Comparison of ENCODE assay signal across 11 mouse cellular contexts in genomic region chr2:147187061-147187870, GRCm38 (mm10). TPM values are rescaled to one million over a fixed set of nuclear protein-coding genes. Genes with fewer than 3 reads are reported as not detected.
A peak's percentile ranks its signal among the peaks of the same experiment; 100 is the strongest.
DNase-seq lines count a peak whose midpoint lies in the region; ATAC-seq and TF ChIP-seq lines count a peak whose summit lies in the region.
"Had no signal": no experiment of that assay in that cellular context is flagged by ENCODE, and none has a peak within 500 bp of the region (broad histone marks: within the 10 kb centered on the region; RNA-seq: fewer than 3 reads in every experiment).

No protein-coding gene starts in this region.

- H3K4me3 ChIP-seq in stomach, embryonic 15.5 days (replicated peaks): no peak overlapping the region
- H3K4me3 ChIP-seq in stomach, postnatal 0 days (ENCODE audit: low read depth, low read length): no peak overlapping the region
- peak overlapping the region; percentile 14 for H3K4me3 ChIP-seq in midbrain, embryonic 11.5 days (ENCODE audit: low read depth, low read length)
- no peak overlapping the region for H3K4me3 ChIP-seq in kidney, adult 2 months (ENCODE audit: insufficient read depth, low read depth, low read length)

- no peak for TF ChIP-seq POLR2A in kidney, adult 2 months (IDR thresholded peaks at IDR 0.05; ENCODE audit: low read depth, low read length)

- peak overlapping the region; percentile 40 for H3K4me2 ChIP-seq in stomach, embryonic 15.5 days
- no peak overlapping the region for H3K4me2 ChIP-seq in stomach, postnatal 0 days (replicated peaks; ENCODE audit: low read depth)
- H3K4me2 ChIP-seq in midbrain, embryonic 11.5 days: peak overlapping the region; percentile 39

- TF ChIP-seq EP300 in stomach, postnatal 0 days (optimal IDR thresholded peaks at IDR 0.05): no peak

- no peak for TF ChIP-seq CTCF in stomach, postnatal 0 days (IDR thresholded peaks at IDR 0.05; ENCODE audit: low read depth)
- TF ChIP-seq CTCF in kidney, adult 2 months (conservative IDR thresholded peaks at IDR 0.05; ENCODE audit: insufficient read depth, insufficient read length, low read depth, low read length): no peak

- peak; percentile 27 to 39 for DNase-seq in cerebellum, postnatal 14 days
- no peak for DNase-seq in cerebellum, adult 9-11 months
- no peak for DNase-seq in stomach, postnatal 0 days (ENCODE audit: low spot score)
- peak; percentile 94 for DNase-seq in midbrain, embryonic 11.5 days (ENCODE audit: low spot score, missing footprints)
- DNase-seq in thymus, postnatal 4 days: no peak
- DNase-seq in kidney, adult 2 months: no peak
- no peak for DNase-seq in layer of hippocampus, adult 9-10 months (ENCODE audit: low spot score)
- DNase-seq: heart, postnatal 14 days; layer of hippocampus, adult 9-11 months had no signal

- ATAC-seq in stomach, embryonic 15.5 days (ENCODE audit: insufficient read depth, low FRiP score, low read depth): no peak
- ATAC-seq in stomach, postnatal 0 days (ENCODE audit: low FRiP score, low TSS enrichment): no peak
- peak; percentile 23 for ATAC-seq in midbrain, embryonic 11.5 days (ENCODE audit: low FRiP score)

- peaks cover 90% of the 10 kb centered on the region for H3K27me3 ChIP-seq in stomach, embryonic 15.5 days (replicated peaks)
- peaks cover 50% of the 10 kb centered on the region for H3K27me3 ChIP-seq in stomach, postnatal 0 days (ENCODE audit: control insufficient read depth, insufficient read depth, low read length)
- peaks cover 96% of the 10 kb centered on the region for H3K27me3 ChIP-seq in midbrain, embryonic 11.5 days (ENCODE audit: control insufficient read depth, insufficient read depth, low read length)
- peaks cover 11% of the 10 kb centered on the region for H3K27me3 ChIP-seq in kidney, adult 2 months (replicated peaks; ENCODE audit: control insufficient read depth, insufficient read depth, low read length)

- H3K9me3 ChIP-seq in stomach, embryonic 15.5 days: no peaks in the 10 kb centered on the region
- H3K9me3 ChIP-seq in stomach, postnatal 0 days (ENCODE audit: control insufficient read depth, low read length): no peaks in the 10 kb centered on the region
- no peaks in the 10 kb centered on the region for H3K9me3 ChIP-seq in midbrain, embryonic 11.5 days (ENCODE audit: control insufficient read depth, low read length)

- no peak overlapping the region for H3K9ac ChIP-seq in stomach, embryonic 15.5 days
- no peak overlapping the region for H3K9ac ChIP-seq in stomach, postnatal 0 days (ENCODE audit: low read length)
- H3K9ac ChIP-seq in midbrain, embryonic 11.5 days (ENCODE audit: low read length): peak overlapping the region; percentile 43

- H3K4me1 ChIP-seq in stomach, embryonic 15.5 days: peaks cover 13% of the 10 kb centered on the region; the same call in 1 of the 2 replicates
- no peaks in the 10 kb centered on the region for H3K4me1 ChIP-seq in stomach, postnatal 0 days (replicated peaks; ENCODE audit: control insufficient read depth, insufficient read depth)
- H3K4me1 ChIP-seq in midbrain, embryonic 11.5 days (ENCODE audit: control insufficient read depth, insufficient read depth, low read length): peaks cover 35% of the 10 kb centered on the region
- H3K4me1 ChIP-seq in kidney, adult 2 months (ENCODE audit: control insufficient read depth, insufficient read depth, low read length): no peaks in the 10 kb centered on the region

- H3K36me3 ChIP-seq in stomach, embryonic 15.5 days: no peaks in the 10 kb centered on the region
- H3K36me3 ChIP-seq in stomach, postnatal 0 days (ENCODE audit: control insufficient read depth, insufficient read depth, low read length): no peaks in the 10 kb centered on the region
- no peaks in the 10 kb centered on the region for H3K36me3 ChIP-seq in midbrain, embryonic 11.5 days (ENCODE audit: control insufficient read depth, insufficient read depth, low read length)
- no peaks in the 10 kb centered on the region for H3K36me3 ChIP-seq in kidney, adult 2 months (ENCODE audit: control insufficient read depth, insufficient read depth, low read length)

- 1% methylated on average over 33 of the region's 33 CpGs for WGBS in stomach, embryonic 15.5 days
- 3% methylated on average over 30 of the region's 33 CpGs for WGBS in stomach, postnatal 0 days
- under 1% methylated on average over 27 of the region's 33 CpGs for WGBS in midbrain, embryonic 11.5 days
- 3% methylated on average over 33 of the region's 33 CpGs for WGBS in kidney, adult 2 months

- no peak overlapping the region for H3K27ac ChIP-seq in stomach, embryonic 15.5 days
- H3K27ac ChIP-seq in stomach, postnatal 0 days (replicated peaks): no peak overlapping the region
- H3K27ac ChIP-seq in midbrain, embryonic 11.5 days (ENCODE audit: low read depth, low read length): peak overlapping the region; percentile 74
- no peak overlapping the region for H3K27ac ChIP-seq in kidney, adult 2 months (ENCODE audit: insufficient read depth, low read depth, low read length)

RNA-seq across cellular contexts. Expression of gene Nkx2-2, which starts 6.8 kb away (rescaled TPM):
- polyA plus RNA-seq in stomach, embryonic 15.5 days (2015; fragmentation: Nextera tagmentation; extraction: Ambion mirVana): 3.5 and 6.0 TPM in 2 replicates
- 0.47 and 0.64 TPM in 2 replicates for polyA plus RNA-seq in stomach, postnatal 0 days (2015; fragmentation: Nextera tagmentation; extraction: Ambion mirVana)
- polyA plus RNA-seq in midbrain, embryonic 11.5 days (2014; fragmentation: Nextera tagmentation; extraction: Ambion mirVana): 14.7 and 16.8 TPM in 2 replicates
- polyA plus RNA-seq in kidney, adult 2 months (2012; rRNA removed): not detected in 2 replicates
- polyA plus RNA-seq: liver, embryonic 16.5 days had no signal

Comparison
In these comparisons a context has a peak if more than half of its experiments do, and no peak if none do; other contexts are left out.
1. DNase-seq: peak in cerebellum, postnatal 14 days (2 of 2) and midbrain, embryonic 11.5 days (single experiment); none in cerebellum, adult 9-11 months (single experiment), stomach, postnatal 0 days (single experiment), thymus, postnatal 4 days (single experiment), kidney, adult 2 months (single experiment) and layer of hippocampus, adult 9-10 months (single experiment).